In genomic region chr9:46362459-46362858, GRCm38 (mm10) we compare ENCODE assay signal across 15 mouse cellular contexts. TPM values are rescaled to one million over a fixed set of nuclear protein-coding genes. Genes with fewer than 3 reads are reported as not detected.
"Had no signal": no experiment of that assay in that cellular context is flagged by ENCODE, and none has a peak within 500 bp of the region (broad histone marks: within the 10 kb centered on the region; RNA-seq: fewer than 3 reads in every experiment).

No protein-coding gene starts in this region.

- ATAC-seq: midbrain, embryonic 16.5 days had no signal

- DNase-seq: lung, adult 18-20 months; lung, embryonic 14.5 days; lung, postnatal 10 days; lung, postnatal 36 days; retina, postnatal 1 day; right cerebral cortex, adult 18-20 months; right cerebral cortex, postnatal 25 days; right cerebral cortex, postnatal 4 days; spleen, adult 18-20 months; thymus, adult 18-20 months; thymus, postnatal 25 days; thymus, postnatal 4 days had no signal

RNA-seq across cellular contexts. Expression of gene 4931429L15Rik, which starts 42.7 kb away (rescaled TPM):
- total RNA-seq: megakaryocyte, adult 5-6 weeks; megakaryocyte-erythroid progenitor cell, adult 5-6 weeks had no signal
